Mouse (Mus musculus) left cerebral cortex, adult 8-10 months (tissue): ENCODE results near the gene Wap. TPM values are rescaled to one million over a fixed set of nuclear protein-coding genes. Genes with fewer than 3 reads are reported as not detected.
A peak's percentile ranks its signal among the peaks of the same experiment; 100 is the strongest.

ENCODE experiments used
- DNase-seq, 2 experiments: peaks; one replicate each; pipeline ENCODE4 v3.0.0; 2022; ENCODE audit warnings: low spot score in 2 of 2
- total RNA-seq, 4 experiments: library from RNA; stranded (reverse); gene quantifications; 2 replicates each; pipeline ENCODE4 v1.2.4; 2022

Gene Wap
- total RNA-seq, 4 experiments from 2014 or later = not detected

DNA sequence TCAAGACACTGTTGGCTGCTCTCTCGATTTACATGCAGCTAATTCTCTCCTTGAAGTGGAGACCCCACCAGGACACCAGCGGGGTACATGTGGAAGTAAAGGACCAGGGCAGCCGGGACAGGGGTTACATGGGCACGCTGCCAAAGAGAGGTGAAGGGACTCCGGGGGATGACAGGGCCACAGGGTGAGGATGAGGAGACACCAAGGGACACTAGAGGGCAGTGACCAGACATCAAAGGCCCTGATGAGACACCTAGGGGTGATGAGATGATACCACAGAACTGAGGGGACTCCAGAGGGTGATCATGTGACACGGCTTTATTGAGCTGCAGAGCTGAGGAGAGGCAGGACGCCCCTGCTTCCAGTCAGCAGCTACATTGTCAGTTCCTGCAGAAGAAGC is 40.9 kb downstream of the Wap start:
- no peak for DNase-seq

DNA sequence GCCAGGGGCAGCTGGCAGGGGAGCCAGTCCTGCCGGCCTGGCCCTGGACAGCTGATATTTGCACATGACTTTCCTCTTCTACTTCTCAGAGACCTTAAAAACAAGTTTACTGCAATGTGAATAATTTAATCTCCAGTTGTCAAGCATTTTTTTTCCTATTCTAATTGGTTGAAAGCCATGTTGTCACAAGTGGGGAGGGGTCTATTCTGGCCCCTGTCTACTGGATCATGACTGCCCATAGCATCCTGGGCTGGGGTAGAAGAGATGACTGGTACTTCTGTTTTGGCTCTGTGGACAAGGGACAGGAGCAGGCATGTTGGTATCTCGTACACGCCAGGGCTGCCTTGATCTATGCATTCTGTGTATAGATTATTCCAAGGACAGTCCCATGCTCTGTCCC is 41.8 kb downstream of the Wap start:
- DNase-seq = no peak

- no peak for DNase-seq
Observed at GRCm38 (mm10) chr11:6596205-6596604, 42.2 kb downstream of the Wap start.

GRCm38 (mm10) chr11:6595339-6595738 is 43.1 kb downstream of the Wap start:
- DNase-seq = no peak

DNA sequence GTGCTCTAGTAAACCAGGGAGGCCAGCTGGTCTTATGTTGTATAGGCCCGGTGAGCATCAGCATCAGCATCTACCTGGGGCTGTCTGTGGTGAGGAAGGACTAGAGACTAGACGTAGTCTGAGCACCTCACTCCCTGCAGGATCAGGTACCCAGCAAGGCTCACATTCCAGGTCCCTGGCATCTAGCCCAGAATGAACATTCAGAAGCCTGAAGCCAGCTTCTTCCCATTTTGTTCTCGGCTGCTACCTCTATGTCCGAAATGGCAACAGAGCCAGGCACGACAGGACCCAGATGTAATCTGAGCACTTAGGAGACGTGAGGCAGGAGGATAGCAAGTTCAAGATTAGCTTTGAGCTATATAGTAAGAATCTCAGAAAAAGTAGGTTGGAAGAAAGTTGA is 43.6 kb downstream of the Wap start:
- DNase-seq = no peak

GRCm38 (mm10) chr11:6593406-6593805 is 45.0 kb downstream of the Wap start:
- DNase-seq = no peak

DNA sequence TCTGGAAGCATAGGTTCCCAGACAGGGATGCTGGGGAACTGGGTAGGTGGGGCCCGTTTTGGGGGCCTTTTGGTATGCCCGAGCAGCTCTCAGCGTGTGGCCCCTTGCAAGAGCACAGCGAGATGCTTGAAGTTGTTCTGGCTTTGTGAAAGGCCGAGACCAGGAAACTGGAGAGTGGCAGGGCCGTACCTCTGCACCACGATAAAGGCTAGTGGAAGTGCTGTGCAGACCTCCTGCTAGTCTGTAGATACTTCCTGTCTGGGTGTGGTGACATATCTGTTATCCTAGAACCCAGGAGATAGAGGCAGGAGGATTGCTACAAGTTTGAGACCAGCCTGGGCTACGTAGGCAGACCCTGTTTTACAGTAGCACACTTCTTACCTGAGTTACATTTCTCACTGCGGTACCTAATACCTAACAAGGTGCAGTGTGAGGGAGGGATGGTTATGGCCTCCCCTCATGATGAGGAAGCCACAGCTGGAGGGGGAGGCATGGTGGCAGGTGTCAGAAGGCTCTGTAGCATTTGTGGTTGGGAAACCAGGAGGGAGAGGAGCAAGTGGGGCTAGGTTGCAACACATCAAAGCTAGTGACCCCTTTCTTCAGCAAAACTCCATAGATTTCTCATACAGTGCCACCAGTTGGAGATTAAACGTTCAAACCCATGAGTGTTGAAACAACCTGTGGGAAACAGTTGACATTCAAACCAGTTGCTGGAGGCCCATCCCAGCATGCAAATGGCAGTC is 47.3 kb downstream of the Wap start:
- DNase-seq = no peak

GRCm38 (mm10) chr11:6589838-6590237 is 48.6 kb downstream of the Wap start:
- no peak for DNase-seq

DNA sequence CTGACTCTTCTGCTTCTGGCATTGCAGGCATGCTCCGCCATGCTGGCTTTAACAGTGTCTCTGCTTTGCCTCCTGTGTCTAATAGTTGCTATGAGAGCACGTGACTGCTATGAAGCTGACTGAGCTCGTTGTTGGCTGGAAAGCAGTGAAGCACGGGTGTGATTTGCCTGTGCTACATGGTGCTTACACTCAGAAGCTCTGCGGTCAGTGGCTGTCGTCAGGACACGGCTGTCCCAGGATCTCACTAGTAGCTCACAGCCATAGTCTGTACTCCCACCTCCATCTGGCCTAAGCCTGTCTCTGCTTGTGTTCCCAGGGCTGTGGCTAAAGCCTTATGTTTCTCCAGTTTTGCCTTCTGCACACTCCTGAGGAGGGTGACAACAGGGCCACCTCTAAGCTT is 50.1 kb downstream of the Wap start:
- DNase-seq = peak in 1 of 2 experiments; percentile 43

- no peak for DNase-seq
Observed at GRCm38 (mm10) chr11:6587249-6587940, 51.0 kb downstream of the Wap start.

GRCm38 (mm10) chr11:6586660-6587059 is 51.8 kb downstream of the Wap start:
- DNase-seq = no peak

- DNase-seq = no peak
Observed at GRCm38 (mm10) chr11:6585748-6586147, 52.7 kb downstream of the Wap start.

Other genes with a start within 250 kb of the Wap start
- 100 to 1,000 TPM; 199 to 214 (median 211) TPM for gene Zmiz2, start 249.6 kb downstream of the Wap start, total RNA-seq
- 1,000 to 10,000 TPM; 1,587 to 1,877 (median 1,701) TPM for gene Ppia, start 223.2 kb downstream of the Wap start, total RNA-seq
- gene H2afv, start 194.2 kb downstream of the Wap start, total RNA-seq = 10 to 100 TPM; 37.9 to 41.3 (median 39.0) TPM
- gene Purb, start 162.7 kb downstream of the Wap start, total RNA-seq = 100 to 1,000 TPM; 221 to 283 (median 254) TPM
- gene Myo1g, start 117.7 kb downstream of the Wap start, total RNA-seq = 1 to 10 TPM in 1 of 4 experiments, under 1 TPM in 3; 0.44 to 1.3 (median 0.67) TPM
- gene Ccm2, start 91.8 kb downstream of the Wap start, total RNA-seq = 10 to 100 TPM; 60.8 to 79.1 (median 71.2) TPM
- 10 to 100 TPM; 49.8 to 53.4 (median 50.2) TPM for gene Nacad, start 32.6 kb downstream of the Wap start, total RNA-seq
- gene Tbrg4, start 12.6 kb downstream of the Wap start, total RNA-seq = 10 to 100 TPM; 42.8 to 55.7 (median 46.8) TPM
- 10 to 100 TPM; 13.4 to 18.5 (median 15.5) TPM for gene Ramp3, start 19.9 kb upstream of the Wap start, total RNA-seq
- gene Gm11983, start 199.0 kb upstream of the Wap start, total RNA-seq = not detected